Mouse (Mus musculus): ENCODE data around the gene Dnajb11. TPM values are rescaled to one million over a fixed set of nuclear protein-coding genes. Genes with fewer than 3 reads are reported as not detected.
A peak's percentile ranks its signal among the peaks of the same experiment; 100 is the strongest.

Gene Dnajb11
- polyA plus RNA-seq, 1 experiment from 2014 or later, result 108 TPM

DNA sequence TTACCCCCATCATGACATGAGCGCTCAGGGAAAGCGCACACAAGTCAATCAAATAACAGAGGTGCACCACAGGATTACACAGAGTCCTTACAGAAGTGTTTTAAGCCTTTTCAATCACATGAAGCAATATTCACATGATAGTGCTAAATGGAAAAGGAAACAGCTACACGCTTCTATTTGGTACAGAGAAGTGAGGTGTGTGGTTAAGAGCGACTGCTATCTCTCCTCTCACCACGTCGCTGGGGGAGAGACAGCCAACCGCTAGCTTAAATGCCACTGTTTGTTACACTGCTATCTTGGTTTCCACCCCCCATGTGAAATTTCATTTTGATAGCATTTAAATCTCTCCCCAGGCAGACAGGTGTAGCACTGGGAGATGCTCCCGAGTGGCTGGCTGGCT, 32.1 kb downstream of the Dnajb11 start:
- 84% methylated on average over 8 of the region's 8 CpGs for WGBS
- ATAC-seq (ENCODE audit: low read depth), result no peak
- H3K4me1 ChIP-seq (ENCODE audit: control insufficient read depth, insufficient read depth, low read length), result no peaks in the 10 kb centered on the region

DNA sequence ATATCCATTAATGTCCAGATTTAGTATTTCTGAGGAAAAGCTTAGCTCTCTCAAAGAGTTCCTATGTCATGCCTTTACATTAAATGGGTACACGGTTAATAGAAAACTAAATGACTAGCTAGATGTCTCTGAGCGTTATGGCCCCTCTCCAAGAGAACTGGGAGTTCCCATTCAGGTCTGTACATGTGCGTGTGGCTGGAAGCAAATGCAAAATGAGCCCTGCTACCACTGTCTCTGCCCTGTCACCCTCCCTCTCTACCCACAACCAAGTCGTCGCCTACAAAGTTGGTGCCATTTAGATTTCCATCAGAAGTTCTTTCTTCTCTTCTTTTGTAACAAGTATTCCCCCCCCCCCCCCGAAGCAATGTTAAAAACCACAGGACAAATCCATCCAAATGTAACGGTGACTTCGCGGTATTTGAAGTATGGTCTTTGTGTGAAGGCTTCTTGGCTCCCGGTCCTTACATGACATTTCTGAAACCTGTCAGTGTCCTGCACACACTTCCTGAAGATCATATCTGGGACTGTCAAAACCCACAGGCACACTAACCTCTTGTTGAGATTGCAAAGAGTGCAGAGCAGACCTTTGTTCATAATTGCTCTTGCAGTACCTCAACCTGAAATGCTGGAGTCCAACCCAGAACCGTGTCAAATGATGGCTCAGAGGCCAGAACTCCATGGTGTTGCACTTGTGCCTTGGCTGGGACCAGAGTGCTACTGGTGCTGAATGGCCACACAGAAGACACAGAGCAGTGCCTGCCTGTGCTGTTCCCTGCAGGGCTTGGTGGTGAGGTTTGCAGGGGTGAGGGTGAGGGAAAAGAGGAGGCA, 33.3 kb downstream of the Dnajb11 start, which contains the start of gene Ahsg:
Gene Ahsg, plus strand, starts transcription at position 595 of the 828 bp plus-strand sequence.
- Histone ChIP-seq H3K4me1 (ENCODE audit: control insufficient read depth, insufficient read depth, low read length) (no peaks in the 10 kb centered on the region), H3K27ac (replicated peaks; ENCODE audit: low read depth, low read length) (no peak within 1 kb of the TSS)

More for the DNA sequence above, 32.1 kb downstream of the Dnajb11 start:
- Histone ChIP-seq H3K36me3 (ENCODE audit: control insufficient read depth, insufficient read depth, low read length) (no peaks in the 10 kb centered on the region), H3K27me3 (replicated peaks; ENCODE audit: control insufficient read depth, insufficient read depth, low read length) (no peaks in the 10 kb centered on the region), H3K4me3 (ENCODE audit: low read depth, low read length) (no peak overlapping the region), H3K4me2 (ENCODE audit: low read depth, low read length) (no peak overlapping the region), H3K27ac (replicated peaks; ENCODE audit: low read depth, low read length) (no peak overlapping the region), H3K9ac (ENCODE audit: low read depth, low read length) (no peak overlapping the region), H3K9me3 (ENCODE audit: control insufficient read depth, low read length) (no peaks in the 10 kb centered on the region)
- DNase-seq (ENCODE audit: low spot score), result no peak

DNA sequence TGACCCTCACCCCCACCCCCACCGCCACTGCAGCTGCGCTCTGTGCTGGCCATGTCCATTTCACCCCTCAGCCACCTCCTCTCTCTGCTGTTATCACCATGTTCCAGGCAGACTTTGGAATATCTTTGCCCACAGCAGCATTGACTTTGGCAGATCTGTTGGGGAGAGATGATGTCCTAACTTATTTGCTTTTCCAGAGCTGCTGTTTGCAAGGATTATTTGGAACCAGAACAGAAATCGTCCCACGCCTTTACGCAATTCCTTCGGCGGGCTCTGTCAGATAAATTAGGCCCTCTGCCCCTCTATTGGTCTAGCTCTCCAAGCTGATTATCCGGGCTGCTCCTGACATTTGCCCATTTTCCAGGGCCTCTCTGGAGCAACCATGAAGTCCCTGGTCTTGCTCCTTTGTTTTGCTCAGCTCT, 34.1 kb downstream of the Dnajb11 start:
- Histone ChIP-seq H3K9me3 (ENCODE audit: control insufficient read depth, low read length) (no peaks in the 10 kb centered on the region), H3K9ac (ENCODE audit: low read depth, low read length) (no peak overlapping the region), H3K4me3 (ENCODE audit: low read depth, low read length) (no peak overlapping the region), H3K4me2 (ENCODE audit: low read depth, low read length) (no peak overlapping the region), H3K4me1 (ENCODE audit: control insufficient read depth, insufficient read depth, low read length) (no peaks in the 10 kb centered on the region), H3K36me3 (ENCODE audit: control insufficient read depth, insufficient read depth, low read length) (no peaks in the 10 kb centered on the region), H3K27ac (replicated peaks; ENCODE audit: low read depth, low read length) (no peak overlapping the region), H3K27me3 (replicated peaks; ENCODE audit: control insufficient read depth, insufficient read depth, low read length) (no peaks in the 10 kb centered on the region)
- 91% methylated on average over 8 of the region's 8 CpGs for WGBS
- ATAC-seq (ENCODE audit: low read depth) (no peak), DNase-seq (ENCODE audit: low spot score) (no peak)

More for the DNA sequence above, 33.3 kb downstream of the Dnajb11 start, which contains the start of gene Ahsg:
- ATAC-seq (ENCODE audit: low read depth), result no peak
- Histone ChIP-seq H3K4me2 (ENCODE audit: low read depth, low read length) (no peak within 1 kb of the TSS), H3K9ac (ENCODE audit: low read depth, low read length) (no peak within 1 kb of the TSS), H3K4me3 (ENCODE audit: low read depth, low read length) (no peak within 1 kb of the TSS), H3K27me3 (replicated peaks; ENCODE audit: control insufficient read depth, insufficient read depth, low read length) (no peaks in the 10 kb centered on the region), H3K36me3 (ENCODE audit: control insufficient read depth, insufficient read depth, low read length) (no peaks in the 10 kb centered on the region), H3K9me3 (ENCODE audit: control insufficient read depth, low read length) (no peaks in the 10 kb centered on the region)
- DNase-seq (ENCODE audit: low spot score), result peak; percentile 22
- 81% methylated on average over 11 of the region's 11 CpGs for whole genome bisulfite sequencing

DNA sequence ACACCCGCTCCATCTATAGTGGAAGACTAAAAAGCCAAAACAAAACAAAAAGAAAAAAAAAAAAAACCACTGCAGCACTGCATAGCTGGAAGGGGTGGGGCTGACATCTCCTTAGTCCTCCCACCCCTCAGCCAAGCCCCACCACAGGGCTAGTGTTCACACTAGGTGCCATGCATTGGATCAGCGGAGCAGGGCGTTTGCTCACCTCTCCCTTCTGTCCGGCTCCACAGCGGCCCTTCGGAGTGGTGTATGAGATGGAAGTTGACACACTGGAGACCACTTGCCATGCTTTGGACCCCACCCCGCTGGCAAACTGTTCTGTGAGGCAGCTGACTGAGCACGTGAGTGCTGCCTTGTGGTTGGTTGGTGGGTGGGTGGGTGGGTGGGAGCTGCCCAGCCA, 36.5 kb downstream of the Dnajb11 start:
- ATAC-seq (ENCODE audit: low read depth) (no peak), DNase-seq (ENCODE audit: low spot score) (no peak)
- H3K36me3 ChIP-seq (ENCODE audit: control insufficient read depth, insufficient read depth, low read length), result no peaks in the 10 kb centered on the region
- H3K4me2 ChIP-seq (ENCODE audit: low read depth, low read length), result no peak overlapping the region
- no peaks in the 10 kb centered on the region for H3K4me1 ChIP-seq (ENCODE audit: control insufficient read depth, insufficient read depth, low read length)
- no peak overlapping the region for H3K4me3 ChIP-seq (ENCODE audit: low read depth, low read length)
- H3K9me3 ChIP-seq (ENCODE audit: control insufficient read depth, low read length), result no peaks in the 10 kb centered on the region
- 64% methylated on average over 4 of the region's 8 CpGs for WGBS
- H3K27ac ChIP-seq (replicated peaks; ENCODE audit: low read depth, low read length), result no peak overlapping the region
- no peaks in the 10 kb centered on the region for H3K27me3 ChIP-seq (replicated peaks; ENCODE audit: control insufficient read depth, insufficient read depth, low read length)
- H3K9ac ChIP-seq (ENCODE audit: low read depth, low read length), result no peak overlapping the region

DNA sequence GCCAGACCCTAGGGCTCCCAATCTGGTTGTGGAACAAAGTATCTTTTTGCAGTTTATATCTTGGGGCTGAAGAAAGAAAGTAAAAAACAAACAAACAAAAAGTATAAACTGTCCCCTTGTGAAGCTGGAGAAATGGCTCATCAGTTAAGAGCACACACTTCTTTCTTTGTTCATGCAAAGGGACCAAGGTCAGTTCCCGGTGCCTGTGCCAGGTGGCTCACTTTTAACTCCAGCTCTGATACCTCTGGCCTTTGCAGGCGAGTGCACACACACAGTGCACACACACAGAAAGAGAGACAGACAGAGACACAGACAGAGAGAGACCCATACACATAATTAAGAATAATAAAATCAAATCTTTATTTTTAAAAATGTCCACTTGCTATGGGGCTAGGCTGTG, 39.0 kb downstream of the Dnajb11 start:
- no peak overlapping the region for H3K9ac ChIP-seq (ENCODE audit: low read depth, low read length)
- no peaks in the 10 kb centered on the region for H3K36me3 ChIP-seq (ENCODE audit: control insufficient read depth, insufficient read depth, low read length)
- DNase-seq (ENCODE audit: low spot score) (no peak), ATAC-seq (ENCODE audit: low read depth) (no peak)
- H3K4me1 ChIP-seq (ENCODE audit: control insufficient read depth, insufficient read depth, low read length), result no peaks in the 10 kb centered on the region
- no peak overlapping the region for H3K27ac ChIP-seq (replicated peaks; ENCODE audit: low read depth, low read length)
- WGBS, result 72% methylated on average over 2 of the region's 2 CpGs
- no peak overlapping the region for H3K4me3 ChIP-seq (ENCODE audit: low read depth, low read length)
- no peak overlapping the region for H3K4me2 ChIP-seq (ENCODE audit: low read depth, low read length)
- no peaks in the 10 kb centered on the region for H3K9me3 ChIP-seq (ENCODE audit: control insufficient read depth, low read length)
- no peaks in the 10 kb centered on the region for H3K27me3 ChIP-seq (replicated peaks; ENCODE audit: control insufficient read depth, insufficient read depth, low read length)

DNA sequence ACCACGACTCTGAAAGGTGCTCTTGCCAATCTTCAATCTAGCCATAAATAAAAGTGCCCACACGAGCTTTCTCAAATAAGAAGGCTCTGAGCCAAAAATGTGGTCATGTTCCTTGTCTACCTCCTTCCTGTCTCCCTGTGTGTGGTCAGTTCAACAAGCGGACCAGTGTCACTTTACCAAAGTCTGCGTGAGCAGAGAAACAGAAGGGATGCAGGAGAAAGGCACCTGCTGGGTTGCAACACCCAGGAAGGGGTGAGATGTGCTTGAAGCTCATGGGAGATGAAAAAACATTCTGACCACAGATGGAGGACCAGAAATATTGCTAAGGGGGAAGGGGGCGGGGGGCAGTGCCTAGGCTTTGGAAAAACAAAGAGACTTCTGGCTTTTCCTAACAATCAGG, 41.7 kb downstream of the Dnajb11 start:
- Histone ChIP-seq H3K27ac (replicated peaks; ENCODE audit: low read depth, low read length) (no peak overlapping the region), H3K4me3 (ENCODE audit: low read depth, low read length) (no peak overlapping the region), H3K36me3 (ENCODE audit: control insufficient read depth, insufficient read depth, low read length) (no peaks in the 10 kb centered on the region), H3K9me3 (ENCODE audit: control insufficient read depth, low read length) (no peaks in the 10 kb centered on the region), H3K4me1 (ENCODE audit: control insufficient read depth, insufficient read depth, low read length) (no peaks in the 10 kb centered on the region), H3K27me3 (replicated peaks; ENCODE audit: control insufficient read depth, insufficient read depth, low read length) (no peaks in the 10 kb centered on the region), H3K9ac (ENCODE audit: low read depth, low read length) (no peak overlapping the region), H3K4me2 (ENCODE audit: low read depth, low read length) (no peak overlapping the region)
- ATAC-seq (ENCODE audit: low read depth) (no peak), DNase-seq (ENCODE audit: low spot score) (no peak)
- 60% methylated on average over 5 of the region's 5 CpGs for WGBS

DNA sequence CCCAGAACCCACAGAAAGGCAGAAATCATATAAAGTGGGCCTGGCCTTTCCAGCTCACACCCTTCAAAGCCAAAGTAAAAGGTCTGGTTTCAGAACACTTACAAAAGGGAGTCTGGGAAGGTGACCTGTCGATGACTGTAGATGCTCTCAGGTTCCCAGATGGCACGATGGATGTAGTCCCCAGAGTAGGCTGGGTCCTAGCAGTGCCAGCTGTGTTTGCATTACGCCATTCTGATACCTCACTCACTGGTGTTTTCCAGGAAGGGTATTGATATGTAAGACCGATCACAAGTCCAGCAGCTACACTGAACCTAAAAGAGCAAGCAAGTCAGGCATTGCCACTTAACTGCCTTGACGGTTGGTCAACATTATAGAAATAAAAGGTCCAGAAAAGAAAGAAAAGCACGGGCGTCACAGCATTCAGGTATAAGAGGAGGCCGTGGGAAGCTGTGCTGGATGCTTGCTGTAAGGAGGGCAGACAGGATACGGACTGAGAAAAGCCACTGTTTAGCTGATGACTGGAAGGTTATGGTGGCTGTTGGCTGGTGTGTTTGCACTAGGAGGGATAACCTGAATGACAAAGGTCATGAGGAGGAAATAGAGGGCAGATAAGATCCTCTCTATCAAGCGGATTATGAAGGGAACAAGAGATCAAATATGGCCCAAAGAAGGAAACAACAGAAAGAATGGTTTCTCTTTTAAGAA, 42.4 kb downstream of the Dnajb11 start:
- Histone ChIP-seq H3K27ac (replicated peaks; ENCODE audit: low read depth, low read length) (no peak overlapping the region), H3K9me3 (ENCODE audit: control insufficient read depth, low read length) (no peaks in the 10 kb centered on the region), H3K4me3 (ENCODE audit: low read depth, low read length) (no peak overlapping the region), H3K4me1 (ENCODE audit: control insufficient read depth, insufficient read depth, low read length) (no peaks in the 10 kb centered on the region), H3K27me3 (replicated peaks; ENCODE audit: control insufficient read depth, insufficient read depth, low read length) (no peaks in the 10 kb centered on the region), H3K9ac (ENCODE audit: low read depth, low read length) (no peak overlapping the region), H3K4me2 (ENCODE audit: low read depth, low read length) (no peak overlapping the region), H3K36me3 (ENCODE audit: control insufficient read depth, insufficient read depth, low read length) (no peaks in the 10 kb centered on the region)
- DNase-seq (ENCODE audit: low spot score) (no peak), ATAC-seq (ENCODE audit: low read depth) (no peak)
- WGBS, result 82% methylated on average over 10 of the region's 10 CpGs

DNA sequence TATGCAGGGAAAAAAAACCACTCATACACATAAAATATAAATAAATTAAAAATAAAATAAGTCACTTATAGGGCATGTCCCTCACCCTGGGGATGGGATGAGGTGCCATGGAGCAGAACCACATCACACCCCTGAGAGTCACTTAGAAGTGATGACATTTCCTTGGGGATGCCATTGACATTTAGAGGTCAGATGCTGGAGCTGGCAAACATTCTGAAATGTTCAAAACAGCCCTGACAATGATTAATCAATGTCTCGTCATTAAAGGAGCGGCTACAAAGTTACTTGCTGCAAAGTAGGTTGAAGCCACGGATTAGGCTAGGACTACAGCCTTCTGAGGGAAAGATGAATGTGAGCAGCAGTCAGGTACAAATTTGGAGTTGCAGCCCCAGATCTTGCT, 43.7 kb downstream of the Dnajb11 start:
- H3K4me3 ChIP-seq (ENCODE audit: low read depth, low read length), result no peak overlapping the region
- H3K9ac ChIP-seq (ENCODE audit: low read depth, low read length), result no peak overlapping the region
- no peak overlapping the region for H3K27ac ChIP-seq (replicated peaks; ENCODE audit: low read depth, low read length)
- H3K27me3 ChIP-seq (replicated peaks; ENCODE audit: control insufficient read depth, insufficient read depth, low read length), result no peaks in the 10 kb centered on the region
- H3K4me1 ChIP-seq (ENCODE audit: control insufficient read depth, insufficient read depth, low read length), result no peaks in the 10 kb centered on the region
- 73% methylated on average over 3 of the region's 3 CpGs for WGBS
- no peaks in the 10 kb centered on the region for H3K36me3 ChIP-seq (ENCODE audit: control insufficient read depth, insufficient read depth, low read length)
- no peak for DNase-seq (ENCODE audit: low spot score)
- no peak overlapping the region for H3K4me2 ChIP-seq (ENCODE audit: low read depth, low read length)
- no peaks in the 10 kb centered on the region for H3K9me3 ChIP-seq (ENCODE audit: control insufficient read depth, low read length)
- ATAC-seq (ENCODE audit: low read depth), result no peak
